Mouse (Mus musculus) liver, adult 2 months (tissue): ENCODE results near the gene Grin2c.

Experiments used
- CTCF ChIP-seq: fragments of 200-500 bp; IDR thresholded peaks from 2 replicates; pipeline ENCODE4 v1.5.1; 2011; ENCODE audit warnings: low read depth, low read length, control low read depth
- POLR2A ChIP-seq: fragments of 200-500 bp; IDR thresholded peaks from 2 replicates; pipeline ENCODE4 v1.6.1; 2011; ENCODE audit warnings: low read length, control low read depth; ENCODE audit not compliant: insufficient read depth; ENCODE audit errors: extremely low read depth

DNA sequence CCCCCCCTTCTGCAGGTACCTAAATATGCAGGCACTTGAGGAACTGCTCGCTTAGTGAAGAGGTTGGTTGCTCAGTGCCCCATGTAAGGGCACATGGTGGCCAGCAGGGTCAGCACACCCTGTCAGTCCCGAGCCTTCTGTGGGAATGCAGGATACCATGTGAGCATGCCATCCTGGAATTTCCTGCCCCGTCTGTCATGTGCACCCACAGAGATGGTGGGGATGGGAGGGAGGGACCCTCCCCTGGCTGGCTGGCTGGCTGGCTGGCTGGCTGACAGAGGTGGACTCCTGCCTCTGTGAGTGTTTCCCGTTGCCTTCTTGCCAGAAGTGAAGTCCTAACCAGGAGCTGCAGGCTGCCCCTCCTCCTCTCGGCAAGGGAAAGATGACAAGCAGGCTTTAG, 44.5 kb downstream of the Grin2c start:
- TF ChIP-seq CTCF = no peak
- no peak for TF ChIP-seq POLR2A
